Mouse (Mus musculus) subcutaneous adipose tissue, adult 2 months (tissue): ENCODE results near the gene Mocs2. TPM values are rescaled to one million over a fixed set of nuclear protein-coding genes. Genes with fewer than 3 reads are reported as not detected.

Experiments used
- polyA plus RNA-seq: library from polyadenylated mRNA; depleted of rRNA; stranded (reverse); fragments of >200 nt; gene quantifications from 2 replicates; pipeline ENCODE4 v1.2.3, GENCODE M21; 2012; ENCODE audit warnings: low replicate concordance; rRNA removed

The Mocs2 gene
- polyA plus RNA-seq: 34.4 and 62.1 TPM in 2 replicates

GRCm38 (mm10) chr13:114817751-114818360 is at the start of gene Mocs2:
Gene Mocs2, plus strand, starts transcription at chr13:114818236.

Other genes starting within 250 kb of the Mocs2 start
- gene Itga2, start 113.9 kb downstream of the Mocs2 start, polyA plus RNA-seq: 0.39 and 2.0 TPM in 2 replicates